Mouse (Mus musculus): ENCODE data around the gene Olfr821. TPM values are rescaled to one million over a fixed set of nuclear protein-coding genes. Genes with fewer than 3 reads are reported as not detected.

Olfr821 gene
- polyA plus RNA-seq (2017; shearing (Covaris generic)): not detected

DNA sequence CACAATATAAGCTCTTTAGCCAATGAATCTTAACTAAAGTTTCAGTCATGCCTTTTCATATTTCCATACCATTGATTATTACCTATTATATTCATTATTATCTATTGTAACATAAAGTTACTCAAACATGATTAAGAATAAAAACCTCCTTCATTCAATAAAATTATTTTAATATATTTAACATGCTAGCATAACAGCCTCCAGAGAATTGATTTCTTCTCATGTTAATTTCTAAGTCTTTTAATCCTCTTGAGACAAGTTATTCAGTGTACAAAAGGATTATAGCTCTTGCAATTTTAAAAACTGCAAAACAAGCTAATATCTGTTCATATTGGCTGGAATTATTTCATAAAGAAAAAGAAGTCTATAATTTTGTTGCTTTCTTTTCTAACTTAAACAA lies at the start of gene Olfr821:
TSS of gene Olfr821 (plus strand) at position 301 of the 400 bp plus-strand sequence.

DNA sequence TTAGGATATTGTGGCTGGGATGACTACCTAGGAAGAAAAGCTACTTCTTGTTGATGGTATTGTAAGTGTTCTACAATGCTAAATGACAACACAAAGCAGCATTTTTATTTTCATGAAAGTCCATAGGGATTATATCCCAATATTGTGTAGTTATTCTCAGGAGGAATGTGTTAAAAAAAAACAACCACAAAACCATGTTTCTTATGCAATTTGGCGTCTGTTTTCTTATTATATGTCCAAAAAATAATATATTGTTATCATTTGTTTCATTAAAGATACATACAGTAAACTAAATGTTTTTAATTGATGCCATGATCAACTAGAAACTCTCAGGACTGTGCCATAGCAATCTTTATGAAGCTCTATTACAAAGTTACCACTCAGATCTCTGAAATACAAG lies 45.2 kb upstream of the Olfr821 start, which contains the start of gene Gm10310:
TSS of gene Gm10310 (minus strand) at position 101 of the 400 bp plus-strand sequence.

DNA sequence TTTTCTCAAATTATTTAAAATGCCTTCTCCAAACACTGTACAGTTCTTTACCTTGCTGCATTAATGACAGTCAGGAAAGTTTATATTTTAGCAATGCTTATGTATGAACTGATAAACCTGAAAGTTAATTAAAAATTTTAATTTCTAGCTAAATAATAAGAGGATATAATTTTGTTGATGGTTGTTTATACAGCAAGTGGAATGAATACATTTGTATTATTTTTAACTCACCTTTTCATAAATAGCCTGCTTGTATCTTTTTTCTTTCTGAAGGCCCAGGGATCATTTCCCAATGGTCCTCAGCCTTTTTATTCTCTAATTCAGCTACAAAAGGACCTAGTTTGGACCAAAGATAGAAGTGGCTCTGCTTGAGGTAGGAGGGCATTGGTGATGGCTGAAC lies 17.8 kb upstream of the Olfr821 start, which contains the start of gene Olfr820:
TSS of gene Olfr820 (plus strand) at position 301 of the 400 bp plus-strand sequence.

DNA sequence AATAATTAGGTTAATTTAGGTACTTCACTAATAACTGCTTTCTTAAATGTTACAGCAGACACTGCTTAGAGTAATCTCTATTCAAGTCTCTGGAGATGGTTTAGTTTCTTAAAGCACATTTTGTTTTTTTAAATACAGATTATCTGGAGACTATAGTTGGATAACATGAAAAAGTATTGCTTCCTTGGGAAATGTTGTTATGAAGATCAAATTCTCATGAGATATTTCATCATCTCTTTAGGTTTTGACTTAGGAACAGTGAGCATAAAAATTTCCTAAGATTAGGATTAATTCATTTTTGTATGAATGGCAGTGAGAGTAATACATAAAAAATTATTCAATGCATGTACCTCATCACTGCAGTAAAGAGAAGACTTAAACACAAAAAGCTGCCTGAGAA lies 40.8 kb downstream of the Olfr821 start, which contains the start of gene Olfr822:
TSS of gene Olfr822 (plus strand) at position 301 of the 400 bp plus-strand sequence.

Other genes starting within 250 kb of the Olfr821 start
- not detected for gene Olfr810, start 235.4 kb upstream of the Olfr821 start, polyA plus RNA-seq (2017; shearing (Covaris generic))
- not detected for gene Olfr811, start 226.0 kb upstream of the Olfr821 start, polyA plus RNA-seq (2017; shearing (Covaris generic))
- gene Olfr812, start 184.3 kb upstream of the Olfr821 start, polyA plus RNA-seq (2017; shearing (Covaris generic)): 0.56 TPM
- not detected for gene Olfr813, start 175.0 kb upstream of the Olfr821 start, polyA plus RNA-seq (2017; shearing (Covaris generic))
- 0.09 TPM for gene Olfr814, start 150.5 kb upstream of the Olfr821 start, polyA plus RNA-seq (2017; shearing (Covaris generic))
- gene Olfr815, start 124.5 kb upstream of the Olfr821 start, polyA plus RNA-seq (2017; shearing (Covaris generic)): not detected
- 0.34 TPM for gene Olfr816, start 114.8 kb upstream of the Olfr821 start, polyA plus RNA-seq (2017; shearing (Covaris generic))
- gene Olfr818, start 81.2 kb upstream of the Olfr821 start, polyA plus RNA-seq (2017; shearing (Covaris generic)): not detected
- not detected for gene Olfr819, start 63.1 kb upstream of the Olfr821 start, polyA plus RNA-seq (2017; shearing (Covaris generic))
- not detected for gene Olfr247, start 54.2 kb upstream of the Olfr821 start, polyA plus RNA-seq (2017; shearing (Covaris generic))
- 0.21 TPM for gene Gm10310, start 45.3 kb upstream of the Olfr821 start, polyA plus RNA-seq (2017; shearing (Covaris generic))
- gene Olfr820, start 17.7 kb upstream of the Olfr821 start, polyA plus RNA-seq (2017; shearing (Covaris generic)): not detected
- gene Olfr822, start 40.9 kb downstream of the Olfr821 start, polyA plus RNA-seq (2017; shearing (Covaris generic)): 0.14 TPM
- not detected for gene Olfr823, start 85.0 kb downstream of the Olfr821 start, polyA plus RNA-seq (2017; shearing (Covaris generic))
- not detected for gene Olfr824, start 99.7 kb downstream of the Olfr821 start, polyA plus RNA-seq (2017; shearing (Covaris generic))
- gene Olfr825, start 136.4 kb downstream of the Olfr821 start, polyA plus RNA-seq (2017; shearing (Covaris generic)): not detected
- 0.30 TPM for gene Olfr826, start 153.8 kb downstream of the Olfr821 start, polyA plus RNA-seq (2017; shearing (Covaris generic))
- gene Olfr827, start 184.1 kb downstream of the Olfr821 start, polyA plus RNA-seq (2017; shearing (Covaris generic)): not detected
- gene Neurod4, start 249.9 kb downstream of the Olfr821 start, polyA plus RNA-seq (2017; shearing (Covaris generic)): not detected